Mouse (Mus musculus) right cerebral cortex, postnatal 4 days (tissue): Measurements from ENCODE around the gene Ablim1.

Source experiments
- DNase-seq: peaks from one replicate; pipeline ENCODE4 v3.0.0-alpha.2; 2022

Ablim1 gene

GRCm38 (mm10) chr19:57092958-57093697 is 221.6 kb downstream of the Ablim1 start:
- no peak for DNase-seq

- DNase-seq: no peak
Measured at GRCm38 (mm10) chr19:57091278-57091677, 223.4 kb downstream of the Ablim1 start.

DNA sequence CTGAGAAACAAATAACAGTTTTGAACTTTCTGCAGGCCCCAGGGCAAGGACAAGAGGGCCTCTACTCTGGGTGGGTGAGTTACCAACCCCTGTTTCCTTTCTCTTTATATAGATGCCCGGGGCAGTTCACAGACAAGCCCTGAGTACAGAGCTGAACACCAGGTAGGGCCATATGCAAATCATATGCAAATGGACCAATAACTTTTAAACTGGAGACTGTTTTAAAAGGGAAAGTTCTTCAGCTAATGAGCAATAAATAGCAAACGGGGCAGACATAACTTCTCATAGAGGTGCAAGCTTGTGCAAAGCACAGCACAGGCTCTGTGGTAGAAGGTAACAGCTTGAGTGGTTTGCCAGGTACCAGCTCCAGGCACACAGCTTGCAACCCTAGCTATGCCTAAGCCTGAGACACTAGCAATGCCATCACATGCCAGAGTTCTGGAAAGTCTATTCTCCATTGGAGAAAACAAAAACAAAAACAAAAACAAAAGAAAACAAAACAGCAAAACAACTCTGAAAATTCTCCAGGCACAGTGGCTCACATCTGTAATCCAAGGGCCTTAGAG is 225.8 kb downstream of the Ablim1 start:
- DNase-seq: no peak

DNA sequence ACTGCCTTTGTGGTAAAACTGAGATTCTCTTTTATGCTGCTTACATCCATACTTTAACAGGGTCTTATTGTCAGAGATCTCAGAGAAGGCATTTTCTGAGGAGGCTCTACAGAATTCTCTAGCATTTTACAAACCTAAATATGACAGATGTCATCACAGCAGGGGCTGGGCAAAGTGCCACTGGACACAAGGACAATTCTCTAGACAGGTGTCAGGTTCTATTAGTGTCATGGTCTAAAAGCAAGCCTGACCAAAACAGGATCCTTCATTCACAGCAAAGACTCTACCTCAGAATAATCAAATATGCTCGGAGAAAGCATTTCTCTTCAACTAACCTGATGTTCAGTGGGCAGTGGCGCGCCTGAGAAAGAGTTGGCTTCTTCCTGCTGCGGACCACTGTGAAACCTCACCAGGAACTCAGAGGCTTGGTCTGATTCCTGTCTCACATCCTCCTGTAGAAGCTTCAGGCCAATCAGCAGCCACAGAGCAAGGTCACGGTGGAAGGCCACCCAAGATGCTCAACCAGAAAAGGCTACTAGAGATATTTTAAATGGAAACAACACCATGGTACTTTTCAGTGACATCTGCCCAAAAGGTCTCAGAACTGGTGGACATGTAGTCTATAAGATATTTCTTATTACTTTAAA is 230.1 kb downstream of the Ablim1 start:
- no peak for DNase-seq

DNA sequence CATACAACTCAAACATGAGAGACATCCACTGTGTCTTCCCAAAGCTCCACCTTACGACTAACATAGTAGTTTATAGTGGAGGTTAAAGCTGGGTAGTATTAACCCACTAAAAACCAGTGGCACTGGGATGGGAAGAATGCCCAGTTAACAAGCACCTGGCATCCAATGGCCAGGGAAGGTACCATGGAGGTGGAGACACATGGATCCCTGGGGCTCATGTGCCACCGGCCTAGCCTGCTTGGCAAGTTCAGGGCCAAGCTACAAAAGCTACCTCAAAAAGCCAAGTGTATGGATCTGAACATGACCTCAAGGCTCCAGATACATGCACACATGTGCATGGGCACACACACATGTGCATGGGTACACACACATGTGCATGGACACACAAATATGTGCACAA is 230.8 kb downstream of the Ablim1 start:
- DNase-seq: no peak

- no peak for DNase-seq
Measured at GRCm38 (mm10) chr19:57083183-57083555, 231.6 kb downstream of the Ablim1 start.

DNA sequence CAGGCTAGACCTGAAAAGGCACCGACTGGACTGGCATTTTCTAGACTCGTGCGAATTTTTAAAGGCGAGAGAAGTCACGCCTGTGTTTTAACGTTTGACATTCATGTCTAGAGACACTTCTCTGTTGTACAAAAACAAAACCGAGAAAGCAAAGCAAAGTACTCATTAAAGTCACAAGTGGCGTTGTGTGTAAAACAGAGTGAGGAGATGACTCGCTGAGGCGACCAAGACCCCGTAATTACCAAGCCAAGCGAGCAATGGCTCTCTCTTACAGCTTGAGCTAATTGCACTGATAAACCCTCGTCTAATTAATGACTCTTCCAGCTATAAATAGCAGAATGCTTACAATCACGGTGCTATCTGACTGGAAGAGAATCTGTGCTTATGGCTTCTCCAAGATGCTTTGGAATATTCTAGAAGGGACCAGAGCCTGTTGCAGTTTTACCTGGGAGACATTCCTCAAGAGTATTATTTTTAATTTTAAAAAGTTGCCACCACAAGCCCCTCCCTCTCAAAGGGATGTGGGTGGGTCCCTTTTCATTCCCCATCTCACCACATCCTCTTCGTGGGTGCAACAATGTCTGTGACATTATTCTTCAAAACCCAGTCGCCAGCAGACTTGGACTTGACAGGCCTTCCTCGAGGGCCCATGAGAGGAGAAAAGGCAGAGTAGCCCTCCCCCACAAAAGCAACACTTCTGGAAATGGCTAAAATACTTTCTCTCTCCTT is 232.1 kb downstream of the Ablim1 start:
- DNase-seq: no peak

GRCm38 (mm10) chr19:57081536-57081935 is 233.2 kb downstream of the Ablim1 start:
- DNase-seq: no peak

GRCm38 (mm10) chr19:57079606-57079981 is 235.1 kb downstream of the Ablim1 start:
- DNase-seq: no peak

DNA sequence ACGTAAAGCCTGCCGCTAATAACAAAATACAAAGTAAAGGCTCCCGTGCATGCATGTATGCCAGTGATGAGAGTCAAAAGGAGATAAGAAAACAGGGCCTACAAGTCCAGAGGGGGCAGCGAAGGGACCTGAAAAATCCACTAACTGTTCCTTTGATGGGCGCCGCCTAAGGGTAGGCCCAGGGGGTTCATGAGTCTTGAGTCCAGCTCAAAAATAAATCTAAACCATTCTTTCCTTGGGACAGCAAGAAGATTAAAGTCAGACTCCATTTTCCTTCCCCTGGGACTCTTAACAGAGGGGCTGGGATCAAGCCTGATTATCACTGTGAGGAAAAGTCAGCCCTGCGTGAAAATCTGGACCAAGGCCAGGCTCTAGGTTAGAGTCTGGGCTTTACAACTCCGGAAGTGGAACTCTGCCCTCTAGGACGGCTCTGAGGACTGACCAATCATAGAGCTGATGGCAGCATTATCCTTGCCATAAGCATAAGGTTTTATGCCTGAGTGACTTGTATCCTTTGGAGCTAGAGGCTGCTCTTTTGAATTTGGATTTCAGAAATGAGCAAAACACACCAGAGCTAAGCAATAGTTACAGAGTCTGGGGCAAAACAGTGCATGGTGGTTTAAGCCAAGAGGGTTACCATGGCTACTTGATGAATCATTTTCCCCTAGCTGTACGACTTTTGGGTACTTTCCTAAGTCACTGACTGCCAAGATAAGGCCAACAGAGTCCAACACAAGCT is 235.7 kb downstream of the Ablim1 start:
- no peak for DNase-seq

- no peak for DNase-seq
Measured at GRCm38 (mm10) chr19:57077826-57078699, 236.7 kb downstream of the Ablim1 start.

DNA sequence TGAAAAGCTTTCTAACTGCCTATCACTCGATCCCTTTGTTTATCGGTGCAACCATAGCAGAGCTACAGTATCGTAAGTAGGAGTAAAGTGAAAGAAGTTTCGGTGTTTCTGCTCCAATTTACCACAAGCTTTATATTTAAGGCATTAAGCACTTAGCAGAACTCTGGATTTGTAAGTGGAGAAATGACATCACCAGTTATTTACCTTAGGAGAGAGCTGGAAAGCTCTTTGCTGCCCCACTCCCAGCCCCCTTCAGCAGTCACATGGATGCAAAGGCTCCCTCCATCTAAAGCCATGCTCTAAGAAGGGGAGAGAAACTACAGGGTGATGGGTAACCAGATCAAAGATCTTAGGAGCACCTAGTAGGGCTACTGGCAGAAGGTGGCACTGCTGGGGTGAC is 241.3 kb downstream of the Ablim1 start:
- DNase-seq: no peak

DNA sequence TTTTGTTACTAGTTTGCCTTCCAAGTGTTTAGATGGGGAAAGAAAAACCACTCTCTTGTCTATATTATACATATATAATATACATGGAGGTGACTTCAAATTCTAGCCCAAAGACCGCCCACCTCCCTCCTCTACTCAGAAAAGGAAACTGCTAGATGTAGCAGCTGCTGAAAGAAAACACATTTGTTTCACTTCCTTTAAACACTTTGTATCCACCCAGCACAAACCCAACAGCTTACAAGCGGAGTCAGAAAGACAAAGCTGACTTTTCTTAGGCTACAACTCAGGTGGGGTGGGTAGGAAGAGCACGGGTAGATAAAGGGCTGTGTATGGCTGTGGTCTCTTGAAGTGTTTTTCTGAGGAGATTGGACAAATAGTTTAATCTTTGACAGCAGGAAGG is 242.0 kb downstream of the Ablim1 start:
- no peak for DNase-seq

DNA sequence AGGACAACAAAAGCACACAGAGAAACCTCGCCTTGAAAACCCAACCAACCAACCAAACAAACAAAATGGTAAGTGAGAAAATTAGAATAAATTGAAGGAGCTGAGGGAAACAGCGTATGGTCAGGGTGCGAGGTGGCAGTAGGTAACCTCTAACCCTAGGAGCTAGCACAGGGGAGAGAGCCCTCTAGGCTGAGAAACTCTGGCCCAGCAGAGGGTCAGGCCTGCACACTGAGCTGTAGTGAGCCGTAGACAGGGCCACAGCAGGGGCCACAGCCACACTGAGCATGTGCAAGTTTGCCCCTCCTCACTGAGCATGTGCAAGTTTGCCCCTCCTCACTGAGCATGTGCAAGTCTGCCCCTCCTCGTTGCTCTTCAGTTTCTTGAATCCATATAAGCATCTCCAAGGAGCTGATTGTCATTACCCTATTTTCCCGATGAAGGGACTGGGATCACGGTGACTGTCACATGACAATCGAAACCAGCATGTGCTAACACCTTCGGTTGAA is 247.6 kb downstream of the Ablim1 start:
- DNase-seq: no peak

- DNase-seq: peak; percentile 59
Measured at GRCm38 (mm10) chr19:57066313-57066712, 248.4 kb downstream of the Ablim1 start.

DNA sequence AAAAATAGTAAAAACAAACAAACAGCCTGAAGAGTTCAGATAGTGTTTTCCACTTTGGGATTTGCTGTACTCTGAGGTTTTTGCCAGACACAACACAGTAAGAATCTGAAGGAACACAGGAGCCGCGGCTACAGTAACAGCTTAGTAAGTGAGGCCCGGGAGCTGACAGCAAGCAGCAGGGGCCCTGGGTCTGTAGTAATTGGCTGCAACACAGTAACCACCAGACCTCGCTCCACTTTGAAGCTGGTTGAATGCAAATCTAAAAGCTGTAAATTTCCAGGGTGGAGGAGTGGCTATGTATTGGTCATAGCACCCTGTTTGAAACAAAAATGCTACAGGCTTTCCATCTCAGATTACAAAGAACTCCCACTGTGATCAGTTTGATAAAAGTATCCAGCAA is 252.0 kb downstream of the Ablim1 start:
- DNase-seq: no peak

GRCm38 (mm10) chr19:57059018-57059580 is 255.6 kb downstream of the Ablim1 start:
- no peak for DNase-seq

GRCm38 (mm10) chr19:57057568-57057967 is 257.2 kb downstream of the Ablim1 start:
- no peak for DNase-seq

- peak; percentile 51 for DNase-seq
Measured at GRCm38 (mm10) chr19:57055215-57056120, 259.3 kb downstream of the Ablim1 start.

DNA sequence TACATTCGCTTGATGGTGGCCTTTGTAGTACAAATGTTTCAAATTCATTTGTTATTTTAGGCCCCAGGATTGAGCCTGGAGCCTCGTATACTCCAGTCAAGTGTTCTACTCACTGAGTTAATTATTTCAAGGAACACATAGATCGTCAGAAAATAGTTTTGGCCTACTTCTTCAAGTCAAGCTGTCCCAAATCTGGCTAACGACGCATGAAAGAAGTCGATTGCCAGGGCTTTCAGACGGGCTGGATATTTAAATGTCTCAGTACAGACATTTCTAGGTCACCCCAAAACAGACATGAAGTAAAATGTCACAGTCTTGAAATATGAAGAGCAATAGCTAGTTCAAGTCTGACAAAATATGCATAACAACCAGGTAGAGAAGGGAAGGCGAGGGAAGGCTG is 261.8 kb downstream of the Ablim1 start:
- DNase-seq: no peak
